Mouse (Mus musculus): ENCODE measurements at regions not wholly inside any gene's neighbourhood (a gene's known extent, or its start where the extent isn't known, plus 50 kb on each side); places are given as distances from the start of the nearest gene placed in this dataset.

GRCm38 (mm10) chr12:25378036-25378645 is 281.2 kb upstream of the Id2 start:
- DNase-seq = no peak

GRCm38 (mm10) chr12:25376451-25376850 is 279.5 kb upstream of the Id2 start:
- DNase-seq = no peak

GRCm38 (mm10) chr12:25367541-25367940 is 270.6 kb upstream of the Id2 start:
- DNase-seq = no peak

GRCm38 (mm10) chr12:25365600-25366267 is 268.8 kb upstream of the Id2 start:
- DNase-seq = no peak

GRCm38 (mm10) chr12:25364966-25365568 is 268.1 kb upstream of the Id2 start:
- DNase-seq = no peak

- no peak for DNase-seq
Observed at GRCm38 (mm10) chr12:25363839-25364238, 266.9 kb upstream of the Id2 start.

GRCm38 (mm10) chr12:25363341-25363740 is 266.4 kb upstream of the Id2 start:
- DNase-seq = no peak

GRCm38 (mm10) chr12:25362771-25363170 is 265.8 kb upstream of the Id2 start:
- no peak for DNase-seq

GRCm38 (mm10) chr12:25360726-25361125 is 263.8 kb upstream of the Id2 start:
- DNase-seq = no peak

GRCm38 (mm10) chr12:25359931-25360330 is 263.0 kb upstream of the Id2 start:
- DNase-seq = no peak

- no peak for DNase-seq
Observed at GRCm38 (mm10) chr12:25358846-25359525, 262.0 kb upstream of the Id2 start.

- no peak for DNase-seq
Observed at GRCm38 (mm10) chr12:25356774-25357173, 259.8 kb upstream of the Id2 start.

- no peak for DNase-seq
Observed at GRCm38 (mm10) chr12:25355217-25355616, 258.3 kb upstream of the Id2 start.

GRCm38 (mm10) chr12:25353402-25353896 is 256.5 kb upstream of the Id2 start:
- DNase-seq = no peak

- DNase-seq = no peak
Observed at GRCm38 (mm10) chr12:25352160-25352559, 255.2 kb upstream of the Id2 start.

GRCm38 (mm10) chr12:25344354-25344753 is 247.4 kb upstream of the Id2 start:
- DNase-seq = no peak

- no peak for DNase-seq
Observed at GRCm38 (mm10) chr12:25338771-25339170, 241.8 kb upstream of the Id2 start.

- DNase-seq = peak; percentile 27
Observed at GRCm38 (mm10) chr12:25335930-25336329, 239.0 kb upstream of the Id2 start.

- no peak for DNase-seq
Observed at GRCm38 (mm10) chr12:25335069-25335468, 238.1 kb upstream of the Id2 start.

GRCm38 (mm10) chr12:25332384-25333035 is 235.6 kb upstream of the Id2 start:
- no peak for DNase-seq

GRCm38 (mm10) chr12:25330004-25330708 is 233.2 kb upstream of the Id2 start:
- DNase-seq = no peak

- no peak for DNase-seq
Observed at GRCm38 (mm10) chr12:25325901-25326300, 229.0 kb upstream of the Id2 start.
